Mouse (Mus musculus): ENCODE measurements at regions not wholly inside any gene's neighbourhood (a gene's known extent, or its start where the extent isn't known, plus 50 kb on each side); places are given as distances from the start of the nearest gene placed in this dataset.
"Not testable (repeated sequence)": the region's sequence is repeated elsewhere in the genome, so short reads cannot be mapped to it uniquely, and the experiment has no call there.

GRCm38 (mm10) chr12:63805458-63805857 is 669.0 kb downstream of the Fscb start:
- no peak for DNase-seq (ENCODE audit: low spot score in 2 of 2)

- DNase-seq (ENCODE audit: low spot score in 2 of 2), result peak in 1 of 2 experiments; percentile 1
These were observed 670.5 kb downstream of the Fscb start for GRCm38 (mm10) chr12:63804008-63804407.

- no peak for DNase-seq (ENCODE audit: low spot score in 2 of 2)
These were observed 682.8 kb downstream of the Fscb start for GRCm38 (mm10) chr12:63791667-63792066.

- no peak for DNase-seq (ENCODE audit: low spot score in 2 of 2)
These were observed 696.6 kb downstream of the Fscb start for GRCm38 (mm10) chr12:63777874-63778273.

GRCm38 (mm10) chr12:63761073-63761472 is 713.4 kb downstream of the Fscb start:
- not testable (repeated sequence) for DNase-seq (ENCODE audit: low spot score in 2 of 2)

All from layer of hippocampus, postnatal 14 days (tissue).